Mouse (Mus musculus) neural tube, embryonic 10.5 days (tissue): ENCODE results near the gene Gpr108.
A peak's percentile ranks its signal among the peaks of the same experiment; 100 is the strongest.

Experiments used
- DNase-seq: peaks from one replicate; pipeline ENCODE4 v3.0.0-alpha.2; 2017; ENCODE audit warnings: low spot score; ENCODE audit errors: extremely low spot score

The Gpr108 gene

DNA sequence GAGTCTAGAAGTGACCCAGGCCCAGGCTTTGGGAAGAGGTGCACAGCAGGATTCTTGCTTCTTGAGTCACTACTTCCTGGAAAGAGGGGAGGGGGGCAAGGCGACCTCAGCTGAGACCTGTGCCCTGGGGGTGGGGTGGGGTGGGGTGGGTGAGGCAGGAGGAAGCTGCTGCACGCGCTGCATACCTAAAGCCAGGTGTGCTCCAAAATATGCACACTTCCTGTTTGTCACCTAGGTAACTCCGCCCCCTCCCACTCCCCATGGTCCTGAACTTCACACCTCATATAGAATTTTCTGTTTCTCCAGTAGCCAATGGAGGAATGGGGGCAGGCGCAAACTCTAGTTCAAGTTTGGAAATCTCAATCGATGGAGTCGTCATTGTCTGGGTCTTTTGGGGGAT lies 25.6 kb upstream of the Gpr108 start:
- no peak for DNase-seq

DNA sequence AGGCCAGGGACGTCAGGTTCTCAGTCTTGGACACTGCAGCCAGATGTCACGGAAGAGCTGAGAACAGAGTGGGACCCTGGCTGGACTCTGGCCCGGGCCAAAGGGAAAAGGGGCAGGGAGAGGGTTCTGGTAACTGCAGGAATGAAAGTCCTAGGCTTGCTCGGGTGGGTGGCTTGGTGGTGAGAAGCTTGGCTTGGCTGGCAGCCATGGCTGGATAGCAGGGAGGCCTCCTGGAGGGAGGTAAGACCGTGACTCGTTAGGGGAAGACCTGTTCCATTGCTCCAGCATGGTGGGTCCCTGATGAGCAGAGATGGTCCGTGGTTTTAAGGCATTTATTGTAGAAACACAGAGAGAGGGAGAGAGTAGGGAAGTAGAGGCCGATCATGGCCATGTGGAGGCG lies 23.1 kb upstream of the Gpr108 start:
- no peak for DNase-seq

DNA sequence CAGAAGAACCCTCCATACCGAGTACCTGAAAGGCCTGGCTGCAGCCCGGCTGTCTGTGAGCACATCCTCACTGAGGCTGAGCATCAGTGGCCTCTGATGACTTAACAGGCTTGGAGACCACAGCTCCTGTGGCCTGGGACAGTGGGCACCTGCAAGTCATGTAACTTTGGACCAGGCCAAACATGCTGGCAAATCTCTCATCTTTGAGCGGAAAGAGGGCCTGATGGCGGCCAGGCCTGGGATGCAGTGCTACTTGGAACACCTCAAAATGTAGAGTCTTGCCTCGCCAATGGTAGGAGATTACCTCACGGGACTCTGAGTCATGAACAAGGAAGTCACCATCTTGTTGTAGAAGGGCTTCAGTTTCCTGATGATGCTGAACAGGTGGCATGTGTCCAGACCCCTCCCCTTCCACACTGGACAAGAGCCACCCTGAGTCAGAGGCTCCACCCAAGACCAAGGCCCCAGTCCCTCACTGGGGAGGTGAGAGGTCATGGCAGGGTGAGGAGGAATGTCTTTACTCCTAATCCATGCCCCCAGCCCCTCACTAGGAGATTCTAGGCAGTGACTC lies 19.4 kb upstream of the Gpr108 start:
- no peak for DNase-seq

DNA sequence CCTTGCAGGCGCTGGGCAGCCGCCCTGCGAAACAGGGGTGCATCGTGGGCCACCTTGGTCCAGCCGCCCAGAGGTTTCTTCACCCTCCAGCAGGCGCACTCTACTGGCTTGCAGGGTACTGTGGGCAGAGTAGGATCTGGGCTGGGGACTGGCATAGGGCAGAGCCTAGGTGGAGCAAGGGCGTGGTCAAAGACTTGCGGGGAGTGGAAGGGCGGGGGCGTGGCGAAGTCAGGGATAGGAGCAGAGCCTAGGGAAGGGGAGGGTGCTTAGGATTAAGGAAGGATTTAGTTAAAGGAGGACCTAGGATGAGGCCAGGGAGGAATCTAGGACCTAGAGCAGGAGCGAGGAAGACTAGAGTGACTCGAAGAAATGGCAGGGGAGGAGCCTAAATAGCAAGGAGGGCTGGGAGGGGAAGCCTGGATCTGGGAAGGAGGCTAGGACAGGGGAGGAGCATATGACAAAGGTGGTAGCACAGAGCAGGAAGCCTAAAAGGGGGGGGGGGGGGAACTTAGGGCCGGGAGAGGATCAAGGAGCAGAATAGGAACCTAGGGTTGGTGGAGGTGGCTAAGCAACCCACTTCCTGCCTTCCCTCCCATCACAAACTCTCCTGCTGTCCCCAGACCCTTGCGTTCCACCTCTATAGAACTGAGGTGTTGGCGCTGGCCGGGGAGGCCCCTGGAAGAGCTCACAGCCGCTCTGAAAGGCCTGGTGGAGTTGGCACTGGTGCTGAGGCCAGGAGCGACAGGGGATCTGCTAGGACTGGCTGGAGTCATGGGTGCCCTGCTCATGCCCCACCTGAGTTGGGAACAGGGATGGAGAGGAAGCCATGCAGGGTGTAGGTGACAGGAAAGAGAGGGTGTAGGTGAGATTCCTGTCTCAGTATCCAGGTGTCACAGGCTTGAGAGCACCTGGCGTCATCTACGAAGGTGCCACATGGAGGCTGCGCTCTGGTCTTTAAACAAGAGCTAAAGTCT lies 17.0 kb upstream of the Gpr108 start:
- DNase-seq: peak; percentile 18

DNA sequence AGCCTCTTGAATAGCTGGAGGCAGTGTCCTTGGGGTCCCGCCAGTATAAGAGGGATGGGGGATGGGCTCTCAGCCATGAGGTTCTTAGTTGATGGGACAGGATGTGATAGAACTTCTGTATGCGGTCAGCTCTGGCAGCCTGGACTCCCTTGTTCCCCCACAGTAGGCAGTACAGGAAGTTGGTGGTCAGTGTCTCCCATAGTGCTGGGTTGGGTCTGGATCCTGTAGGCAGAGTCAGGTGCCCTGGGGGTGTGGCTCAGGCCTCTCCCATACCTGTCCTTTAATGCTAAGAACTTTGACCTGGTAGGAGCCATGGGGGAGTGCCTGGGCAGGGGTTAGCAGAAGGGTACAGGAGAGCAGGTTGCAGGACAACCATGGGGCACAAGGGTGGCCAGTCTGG lies 15.9 kb upstream of the Gpr108 start:
- no peak for DNase-seq

DNA sequence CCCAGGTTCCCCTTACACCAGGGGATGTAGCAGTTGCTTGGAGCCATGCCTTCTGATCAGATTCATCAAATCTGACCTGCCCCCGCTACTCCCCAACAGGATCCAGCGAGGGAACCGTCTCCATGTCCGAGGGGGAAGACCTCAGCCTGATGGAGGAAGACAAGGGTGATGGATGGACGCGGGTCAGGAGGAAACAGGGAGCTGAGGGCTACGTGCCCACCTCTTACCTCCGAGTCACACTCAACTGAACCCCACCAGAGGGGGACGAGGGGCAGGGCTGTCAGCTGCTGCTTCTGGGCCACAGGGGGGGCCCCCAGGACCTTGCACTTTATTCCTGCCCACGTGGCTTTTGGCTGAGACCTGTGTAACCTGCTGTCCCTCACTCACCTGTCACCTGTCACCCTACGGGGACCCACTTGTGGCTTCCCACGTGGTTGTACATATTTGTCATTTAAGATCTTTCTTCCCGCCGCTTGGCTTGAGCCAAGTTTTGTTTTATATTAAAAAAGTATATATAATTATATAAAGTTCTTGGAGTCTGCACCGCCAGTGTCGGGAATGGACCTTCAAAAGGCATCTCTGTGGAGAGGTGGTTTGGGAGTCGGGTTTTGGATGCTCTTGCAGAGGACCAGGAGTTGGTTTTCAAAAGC lies 14.8 kb upstream of the Gpr108 start:
- DNase-seq: no peak

DNA sequence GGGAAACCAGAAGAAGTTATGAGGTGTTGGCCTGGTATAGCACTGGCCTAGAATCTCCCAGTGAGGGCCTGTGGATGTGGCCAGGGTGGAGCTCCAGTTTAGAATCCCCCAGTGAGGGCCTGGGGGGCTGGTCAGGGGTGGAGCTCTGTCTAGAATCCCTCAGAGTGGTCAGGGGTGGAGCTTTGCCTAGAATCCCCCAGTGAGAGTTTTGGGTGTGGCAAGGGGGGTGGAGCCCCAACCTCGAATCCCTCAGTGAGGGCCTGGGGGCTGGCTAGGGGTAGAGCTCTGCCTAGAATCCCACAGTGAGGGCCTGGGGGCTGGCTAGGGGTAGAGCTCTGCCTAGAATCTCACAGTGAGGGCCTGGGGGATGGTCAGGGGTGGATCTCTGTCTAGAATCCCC lies 13.6 kb upstream of the Gpr108 start:
- no peak for DNase-seq

DNA sequence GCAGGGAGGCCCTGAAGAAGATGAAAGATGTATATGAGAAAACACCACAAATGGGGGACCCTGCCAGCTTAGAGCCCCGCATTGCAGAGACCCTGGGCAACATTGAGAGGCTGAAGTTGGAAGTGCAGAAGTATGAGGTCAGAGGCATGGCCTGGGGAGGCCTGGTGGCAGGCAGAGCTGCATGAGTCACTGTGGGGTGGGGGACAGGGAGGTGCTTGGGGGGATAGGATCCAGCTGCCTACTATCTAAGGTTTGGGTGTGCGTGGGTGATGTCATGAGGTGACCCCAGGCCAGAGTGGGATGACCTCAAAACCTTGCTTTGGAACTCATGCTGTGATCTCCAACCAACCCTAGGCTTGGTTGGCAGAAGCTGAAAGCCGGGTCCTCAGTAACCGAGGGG lies 13.0 kb upstream of the Gpr108 start:
- no peak for DNase-seq

DNA sequence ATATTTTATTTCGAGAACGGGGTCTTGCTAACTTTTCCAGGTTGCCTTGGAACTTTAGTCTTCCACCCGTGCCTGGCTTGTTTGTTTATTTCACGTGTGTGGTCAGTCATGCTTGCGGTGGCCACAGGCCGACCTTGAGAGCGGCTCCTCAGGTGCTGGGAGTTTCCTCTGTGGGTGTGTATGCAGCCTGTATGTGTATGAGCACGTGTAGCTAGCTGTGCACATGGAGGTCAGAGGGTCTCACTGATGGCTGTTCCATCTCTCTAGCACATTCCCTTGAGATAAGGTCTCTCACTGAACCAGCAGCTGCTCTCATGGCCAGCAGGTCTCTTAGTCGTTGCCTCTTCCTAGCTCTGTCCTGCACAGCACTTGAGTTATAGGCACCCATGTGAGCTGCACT lies 12.1 kb upstream of the Gpr108 start:
- DNase-seq: no peak

DNA sequence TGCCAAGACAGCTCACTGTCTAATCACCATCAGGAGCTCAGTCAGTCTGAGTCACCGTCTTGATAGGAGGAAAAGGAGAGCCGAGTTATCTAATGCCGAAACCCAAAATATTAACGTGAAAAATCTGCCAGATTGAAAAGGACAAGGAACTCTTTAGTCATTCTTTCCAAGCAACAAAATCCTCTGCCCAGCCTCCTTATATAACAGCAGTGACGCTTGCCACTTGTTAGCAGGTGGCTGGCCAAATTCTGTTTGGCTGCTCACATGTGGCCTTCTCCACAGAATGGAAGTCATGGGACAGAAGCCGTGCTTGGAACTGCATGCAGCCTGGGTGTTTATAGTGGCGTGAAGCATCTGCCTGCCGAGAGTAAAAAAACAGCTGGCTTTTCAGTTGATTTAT lies 11.5 kb upstream of the Gpr108 start:
- DNase-seq: no peak

DNA sequence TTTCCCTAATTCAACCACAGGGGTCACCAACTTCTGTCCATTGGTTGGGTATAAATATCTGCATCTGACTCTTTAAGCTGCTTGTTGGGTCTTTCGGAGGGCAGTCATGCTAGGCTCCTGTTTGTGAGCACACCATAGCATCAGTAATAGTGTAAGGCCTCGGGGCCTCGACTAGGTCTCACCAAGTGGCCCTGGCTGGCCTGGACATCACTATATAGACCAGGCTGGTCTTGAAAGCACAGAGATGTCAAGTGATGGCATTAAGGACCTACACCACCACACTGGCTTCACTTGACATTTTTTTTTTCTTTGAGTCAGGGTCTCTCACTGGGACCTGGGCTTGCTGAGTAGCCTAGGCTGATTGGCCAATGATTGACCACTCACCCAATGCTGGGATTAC lies 9.9 kb upstream of the Gpr108 start:
- no peak for DNase-seq

DNA sequence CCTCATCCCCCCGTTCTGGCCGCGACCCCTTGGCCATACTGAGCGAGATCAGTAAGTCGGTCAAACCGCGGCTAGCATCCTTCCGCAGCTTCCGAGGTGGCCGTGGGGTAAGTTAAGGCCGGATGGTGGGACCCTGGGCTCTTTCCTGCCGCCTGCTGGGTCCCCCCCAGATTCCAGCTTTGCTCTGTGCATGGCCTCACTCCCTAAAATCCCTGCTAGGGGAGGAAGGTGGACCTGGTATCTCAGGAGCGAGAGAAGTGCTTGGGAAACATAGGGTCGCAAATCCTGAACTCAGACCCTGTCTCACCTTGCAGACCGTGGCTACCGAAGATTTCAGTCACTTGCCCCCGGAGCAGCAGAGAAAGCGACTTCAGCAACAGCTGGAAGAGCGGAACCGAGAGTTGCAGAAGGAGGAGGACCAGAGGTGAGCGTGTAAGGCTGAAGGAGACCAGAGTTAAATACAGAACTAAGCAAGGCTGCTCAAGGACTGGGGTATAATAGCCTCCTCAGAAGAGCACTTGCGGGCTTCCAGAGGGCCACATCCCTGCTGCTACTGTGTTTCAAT lies 8.8 kb upstream of the Gpr108 start:
- DNase-seq: no peak

DNA sequence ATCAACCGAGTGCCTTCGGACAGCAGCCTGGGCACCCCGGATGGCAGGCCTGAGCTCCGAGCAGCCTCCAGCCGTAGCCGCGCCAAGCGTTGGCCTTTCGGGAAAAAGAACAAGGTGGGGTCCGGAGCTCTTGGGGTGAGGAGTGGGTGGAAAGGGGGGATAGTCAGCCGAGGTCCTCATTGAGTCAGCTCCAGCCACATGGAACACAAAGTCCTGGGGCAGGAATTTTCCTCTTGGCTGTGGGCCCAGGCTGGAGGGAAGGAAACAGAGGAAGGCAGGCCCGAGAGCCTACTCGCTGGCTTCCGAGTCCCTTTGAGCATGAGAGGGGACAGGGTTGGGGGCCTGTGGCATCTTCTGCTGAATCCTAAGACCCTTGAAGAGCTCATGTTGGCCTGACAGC lies 7.1 kb upstream of the Gpr108 start:
- no peak for DNase-seq

DNA sequence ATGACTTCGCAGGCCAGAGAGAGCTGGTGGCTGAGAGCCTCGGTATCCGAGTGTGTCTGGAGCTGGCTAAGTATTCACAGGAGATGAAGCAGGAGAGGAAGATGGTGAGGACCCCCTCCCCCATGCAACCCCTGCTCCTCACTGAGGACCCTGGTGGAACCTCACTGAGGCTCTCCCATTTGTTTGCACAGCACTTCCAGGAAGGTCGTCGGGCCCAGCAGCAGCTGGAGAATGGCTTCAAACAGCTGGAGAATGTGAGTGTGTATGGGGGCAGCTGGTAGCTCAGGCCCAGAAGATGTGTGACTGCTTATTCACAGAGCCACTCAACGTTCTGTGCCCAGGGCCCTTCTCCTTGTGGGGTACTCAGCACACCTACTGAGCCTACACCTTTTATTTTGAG lies 5.1 kb upstream of the Gpr108 start:
- DNase-seq: no peak

DNA sequence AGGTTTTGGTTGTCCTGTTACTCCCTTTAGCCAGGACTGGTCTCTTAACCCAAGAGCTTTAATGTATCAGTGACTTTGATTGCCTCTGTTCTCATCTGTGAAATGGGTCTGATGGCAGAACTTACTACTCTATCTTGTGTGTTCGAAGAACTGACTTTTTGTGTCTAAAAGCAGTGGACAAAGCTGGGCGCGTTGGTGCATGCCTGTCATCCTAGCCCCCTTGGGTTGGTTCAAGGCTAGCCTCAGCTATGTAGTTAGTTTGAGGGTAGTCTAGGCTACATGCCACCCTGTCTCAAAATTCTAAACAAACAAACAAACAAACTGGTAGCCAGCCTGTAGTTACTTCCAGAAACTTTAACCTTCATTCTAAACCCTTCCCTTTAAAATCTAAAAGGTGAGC lies 3.2 kb upstream of the Gpr108 start:
- no peak for DNase-seq

DNA sequence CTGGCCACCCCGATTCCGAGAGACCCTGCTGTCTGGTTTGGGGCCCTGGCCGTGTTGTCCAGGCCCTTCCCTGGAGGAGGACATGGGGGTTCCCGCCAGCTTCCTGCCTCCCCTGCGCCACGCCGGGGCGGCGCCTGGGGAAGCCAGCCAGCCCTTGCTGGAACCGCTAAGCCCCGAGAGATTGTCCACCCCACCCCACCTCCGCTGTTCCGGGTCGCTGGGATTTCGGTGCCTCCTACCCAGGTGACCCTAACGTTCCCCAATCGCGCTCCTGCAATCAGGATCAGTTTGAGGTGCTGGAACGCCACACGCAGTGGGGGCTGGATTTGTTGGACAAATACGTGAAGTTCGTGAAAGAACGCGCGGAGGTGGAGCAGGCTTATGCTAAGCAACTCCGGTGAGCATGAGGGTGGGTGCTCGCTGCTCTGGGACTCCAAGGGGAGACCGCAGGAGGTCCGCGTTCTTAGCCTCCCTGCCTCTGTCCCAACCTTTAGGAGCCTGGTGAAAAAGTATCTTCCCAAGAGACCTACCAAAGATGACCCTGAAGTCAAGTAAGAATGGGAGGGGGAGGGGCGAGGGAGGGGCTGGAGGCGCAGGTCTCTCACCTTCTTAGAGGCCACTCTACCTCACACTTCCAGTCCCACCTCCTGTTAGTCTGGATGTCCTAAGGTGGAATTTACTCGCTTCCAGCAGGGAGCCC lies 2.4 kb upstream of the Gpr108 start:
- DNase-seq: peak; percentile 40

DNA sequence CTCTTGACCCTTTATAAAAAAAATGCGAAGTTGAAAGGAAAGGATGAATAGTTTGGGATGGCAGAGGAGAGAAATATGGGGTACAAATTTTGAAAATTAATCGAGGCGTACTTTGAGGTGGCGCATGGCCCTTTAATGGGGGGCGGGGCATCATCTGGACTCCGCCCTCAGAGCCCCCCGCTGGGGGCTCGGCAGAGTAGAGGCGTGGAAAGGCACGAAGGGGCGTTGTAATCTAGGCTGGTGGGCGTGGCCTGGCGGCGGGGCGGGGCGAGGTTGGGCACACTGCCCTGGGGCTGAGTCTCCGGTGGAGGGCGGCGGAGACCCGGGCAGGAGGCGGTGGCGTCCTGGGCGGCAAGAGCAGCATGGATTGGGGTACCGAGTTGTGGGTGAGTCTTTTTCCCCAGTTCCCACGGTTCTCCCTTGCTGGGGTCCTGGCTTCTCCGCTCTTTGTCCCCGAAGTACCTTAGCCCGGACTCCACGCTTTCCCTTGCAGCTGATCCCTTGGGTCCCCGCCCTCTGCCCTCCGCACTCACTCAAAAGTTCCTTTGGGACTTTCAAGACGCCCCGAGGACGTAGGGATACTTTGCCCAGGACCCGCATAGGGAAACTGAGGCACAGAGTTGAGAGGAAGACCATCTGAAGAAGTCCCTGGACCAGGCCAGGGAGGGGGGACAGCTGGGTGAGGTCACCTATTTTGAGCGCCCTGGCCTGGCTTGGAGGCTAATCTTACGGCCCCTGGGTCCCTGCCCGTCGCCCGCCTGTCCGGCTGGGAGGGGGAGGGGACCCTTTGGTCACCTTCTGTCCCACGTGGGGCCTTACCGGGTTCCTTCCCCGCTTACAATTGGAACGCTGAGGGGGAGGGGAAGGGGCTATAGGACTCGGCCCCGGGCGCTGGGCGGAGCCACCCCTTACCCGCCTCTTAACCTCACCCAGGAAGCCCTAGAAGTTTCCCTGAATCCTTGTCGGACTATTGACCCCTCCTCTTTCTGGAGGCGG lies 1.2 kb upstream of the Gpr108 start, which contains the start of gene Trip10:
TSS of gene Trip10 (plus strand) at position 270 of the 996 bp plus-strand sequence.
- peak; percentile 97 for DNase-seq

DNA sequence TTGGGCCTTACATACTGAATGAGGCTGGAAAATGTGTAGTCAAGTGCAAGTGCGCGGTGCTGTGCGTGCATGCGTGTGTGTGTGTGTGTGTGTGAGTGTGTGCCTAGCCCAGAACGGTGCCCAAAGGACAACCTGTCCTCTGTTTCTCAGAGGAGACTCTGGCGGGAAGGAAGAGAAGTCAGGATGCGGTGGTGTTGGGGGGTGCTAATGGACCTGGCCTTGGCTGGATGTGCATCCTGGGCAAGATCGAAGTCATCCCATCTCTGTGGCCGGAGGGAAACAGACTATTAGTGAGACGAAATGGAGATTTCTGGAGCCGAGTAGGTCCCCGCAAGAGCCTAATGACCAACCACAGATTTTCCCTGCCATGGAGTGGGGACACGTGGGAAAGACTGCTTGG lies 525 bp upstream of the Gpr108 start:
- DNase-seq: peak; percentile 38

DNA sequence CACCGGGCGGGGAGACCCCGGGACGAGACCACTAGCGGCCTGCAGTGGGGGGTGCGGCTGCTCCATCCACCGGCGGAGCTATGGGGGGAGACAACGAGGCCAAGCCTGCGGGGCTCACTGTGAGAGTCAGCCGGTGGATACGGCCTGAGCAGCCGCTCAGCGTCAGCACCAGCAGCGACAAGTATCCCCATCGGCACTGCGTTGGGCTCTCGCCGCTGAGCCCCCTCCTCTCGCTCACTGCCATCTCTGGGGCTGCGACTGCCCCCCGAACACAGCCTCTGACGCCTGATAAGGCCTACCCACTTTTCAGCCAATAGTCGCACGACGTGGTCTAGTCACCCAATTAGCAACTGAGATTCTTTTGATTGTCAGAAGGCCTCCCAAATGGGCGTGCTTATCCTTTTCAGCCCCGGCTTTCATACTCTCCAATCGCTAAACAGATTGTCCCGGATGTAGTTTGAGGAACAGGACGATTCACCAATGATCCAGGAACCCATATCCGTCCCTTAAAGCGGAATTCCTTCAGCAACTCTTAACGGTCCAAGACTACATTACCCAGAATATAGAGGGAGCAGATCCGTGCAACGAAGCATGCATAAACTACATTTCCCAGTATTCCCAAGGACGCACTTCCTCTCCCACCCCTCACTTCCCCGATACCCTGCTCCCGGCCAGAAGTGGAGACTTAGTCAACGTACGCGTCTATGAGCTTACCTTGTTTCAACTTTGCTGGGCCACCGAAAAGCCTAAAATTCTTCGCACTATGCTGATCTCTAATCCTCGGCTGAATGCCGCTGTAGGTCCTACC lies 649 bp downstream of the Gpr108 start:
- DNase-seq: peak; percentile 90
